Mouse (Mus musculus) heart, adult 2 months (tissue): ENCODE measurements around the gene Lingo3.

Experiments used
- CTCF ChIP-seq: fragments of 200-600 bp; IDR thresholded peaks from 2 replicates; pipeline ENCODE4 v1.8.1; 2022; ENCODE audit warnings: antibody characterized with exemption, mild to moderate bottlenecking, moderate library complexity
- POLR2A ChIP-seq: fragments of 200-500 bp; IDR thresholded peaks from 2 replicates; pipeline ENCODE4 v1.6.1; 2011; ENCODE audit warnings: mild to moderate bottlenecking, low read depth, low read length, control low read depth; ENCODE audit not compliant: insufficient read depth

DNA sequence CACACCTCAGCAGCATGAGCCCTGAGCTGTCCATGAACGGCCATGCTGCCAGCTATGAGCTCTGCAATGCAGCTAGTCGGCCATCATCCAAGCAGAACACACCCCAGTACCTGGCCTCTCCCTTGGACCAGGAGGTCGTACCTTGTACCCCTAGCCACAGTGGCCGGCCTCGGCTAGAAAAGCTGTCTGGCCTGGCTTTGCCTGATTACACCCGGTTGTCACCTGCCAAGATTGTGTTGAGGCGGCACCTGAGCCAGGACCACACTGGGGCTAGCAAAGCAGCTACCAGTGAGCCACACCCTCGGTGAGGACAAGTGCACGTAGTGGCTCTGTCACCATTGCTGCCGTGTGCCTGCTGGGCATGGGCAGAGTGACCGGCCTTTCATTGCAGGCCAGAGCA, 57.9 kb downstream of the Lingo3 start:
- TF ChIP-seq POLR2A, result no peak
- TF ChIP-seq CTCF, result no peak
